Mouse (Mus musculus): Measurements from ENCODE around the gene Fut8.

- TF ChIP-seq CTCF (conservative IDR thresholded peaks at IDR 0.05; ENCODE audit: low read length): no peak
- TF ChIP-seq POU5F1 (IDR thresholded peaks at IDR 0.05; ENCODE audit: borderline replicate concordance, low read length): no peak
- no peak for TF ChIP-seq NANOG (IDR thresholded peaks at IDR 0.05; ENCODE audit: borderline replicate concordance, low read length)
These were observed 262.6 kb downstream of the Fut8 start for GRCm38 (mm10) chr12:77500439-77501055.
